Mouse (Mus musculus) Muller cell, postnatal 12 days (primary cell): Measurements from ENCODE around the gene Gpc6.
"Not testable (repeated sequence)": the region's sequence is repeated elsewhere in the genome, so short reads cannot be mapped to it uniquely, and the experiment has no call there.

Experiments
- DNase-seq: peaks from one replicate; pipeline ENCODE4 v3.0.0-alpha.2; 2015; ENCODE audit errors: inconsistent ontology term

Gene Gpc6

GRCm38 (mm10) chr14:117369331-117369866 lies 444.3 kb downstream of the Gpc6 start:
- DNase-seq = peak; percentile 16

GRCm38 (mm10) chr14:117376822-117377376 lies 451.8 kb downstream of the Gpc6 start:
- DNase-seq = no peak

- no peak for DNase-seq
Measured at GRCm38 (mm10) chr14:117379979-117380378, 454.9 kb downstream of the Gpc6 start.

- DNase-seq = peak; percentile 66
Measured at GRCm38 (mm10) chr14:117383188-117383587, 458.1 kb downstream of the Gpc6 start.

GRCm38 (mm10) chr14:117384096-117384770 lies 459.1 kb downstream of the Gpc6 start:
- peak; percentile 85 for DNase-seq

GRCm38 (mm10) chr14:117385731-117386270 lies 460.7 kb downstream of the Gpc6 start:
- DNase-seq = no peak

GRCm38 (mm10) chr14:117390794-117391320 lies 465.7 kb downstream of the Gpc6 start:
- peak; percentile 84 for DNase-seq

- DNase-seq = no peak
Measured at GRCm38 (mm10) chr14:117391412-117391811, 466.3 kb downstream of the Gpc6 start.

- DNase-seq = no peak
Measured at GRCm38 (mm10) chr14:117397165-117397564, 472.1 kb downstream of the Gpc6 start.

GRCm38 (mm10) chr14:117407824-117408524 lies 482.9 kb downstream of the Gpc6 start:
- no peak for DNase-seq

- DNase-seq = no peak
Measured at GRCm38 (mm10) chr14:117408525-117408835, 483.4 kb downstream of the Gpc6 start.

- DNase-seq = no peak
Measured at GRCm38 (mm10) chr14:117409778-117410177, 484.7 kb downstream of the Gpc6 start.

- no peak for DNase-seq
Measured at GRCm38 (mm10) chr14:117410511-117410910, 485.4 kb downstream of the Gpc6 start.

- DNase-seq = no peak
Measured at GRCm38 (mm10) chr14:117415045-117415444, 489.9 kb downstream of the Gpc6 start.

GRCm38 (mm10) chr14:117419561-117420218 lies 494.6 kb downstream of the Gpc6 start:
- DNase-seq = peak; percentile 61

- no peak for DNase-seq
Measured at GRCm38 (mm10) chr14:117421170-117421569, 496.1 kb downstream of the Gpc6 start.

GRCm38 (mm10) chr14:117426116-117426515 lies 501.0 kb downstream of the Gpc6 start:
- peak; percentile 36 for DNase-seq

- peak; percentile 70 for DNase-seq
Measured at GRCm38 (mm10) chr14:117427776-117428175, 502.7 kb downstream of the Gpc6 start.

- DNase-seq = no peak
Measured at GRCm38 (mm10) chr14:117435739-117436138, 510.6 kb downstream of the Gpc6 start.

- not testable (repeated sequence) for DNase-seq
Measured at GRCm38 (mm10) chr14:117446675-117447231, 521.6 kb downstream of the Gpc6 start.

- peak; percentile 65 for DNase-seq
Measured at GRCm38 (mm10) chr14:117451391-117451991, 526.4 kb downstream of the Gpc6 start.
